Mouse (Mus musculus) sigmoid colon, adult 10 weeks (tissue): ENCODE measurements around the gene Irf8. TPM values are rescaled to one million over a fixed set of nuclear protein-coding genes. Genes with fewer than 3 reads are reported as not detected.

Experiments
- polyA plus RNA-seq: library from polyadenylated mRNA; stranded (reverse); fragments of 350-450 nt; fragmentation: Illumina TruSeq; extraction: RNeasy Lipid Tissue Mini Kit (QIAGEN cat#74804); gene quantifications from one replicate; pipeline ENCODE4 v1.2.3, GENCODE M21; 2014; ENCODE audit warnings: low read depth, low replicate concordance

Gene Irf8
- polyA plus RNA-seq: 6.4 TPM

GRCm38 (mm10) chr8:120735770-120736481 is at the start of gene Irf8:
Gene Irf8, plus strand, starts transcription at chr8:120736358.

Other genes starting within 250 kb of the Irf8 start
- gene Gins2, start 147.1 kb upstream of the Irf8 start, polyA plus RNA-seq: 0.47 TPM
- gene 1190005I06Rik, start 88.7 kb upstream of the Irf8 start, polyA plus RNA-seq: not detected
- gene Gm27021, start 68.3 kb upstream of the Irf8 start, polyA plus RNA-seq: not detected
- gene Cox4i1, start 68.1 kb upstream of the Irf8 start, polyA plus RNA-seq: 34.1 TPM
- 6.1 TPM for gene Emc8, start 67.8 kb upstream of the Irf8 start, polyA plus RNA-seq